ENCODE assay signal across 11 mouse cellular contexts in the genomic region with DNA sequence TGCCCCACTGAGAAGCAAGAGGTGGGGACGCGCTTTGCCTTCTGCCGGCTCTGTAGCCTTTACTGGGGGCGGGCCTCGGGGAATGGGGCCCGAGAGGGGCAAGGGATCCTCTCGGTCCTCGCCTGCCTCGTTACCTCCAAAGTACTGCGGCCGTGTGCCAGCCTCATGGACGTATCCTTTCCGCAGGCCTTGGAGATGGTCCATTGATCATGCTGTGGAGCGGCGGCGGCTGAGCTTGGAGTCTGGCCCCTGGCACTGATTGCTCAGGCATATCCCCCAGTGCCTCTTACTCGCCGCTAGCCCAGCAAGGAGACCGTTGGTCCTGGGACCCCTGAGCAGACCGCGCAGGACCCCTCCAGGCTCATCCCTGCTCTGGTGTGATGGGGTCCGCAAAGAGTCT. TPM values are rescaled to one million over a fixed set of nuclear protein-coding genes. Genes with fewer than 3 reads are reported as not detected.
DNase-seq lines count a peak whose midpoint lies in the region; ATAC-seq and TF ChIP-seq lines count a peak whose summit lies in the region.
"Had no signal": no experiment of that assay in that cellular context is flagged by ENCODE, and none has a peak within 500 bp of the region (broad histone marks: within the 10 kb centered on the region; RNA-seq: fewer than 3 reads in every experiment).

No protein-coding gene starts in this region.

- H3K27me3 ChIP-seq in forebrain, embryonic 10.5 days (ENCODE audit: poor library complexity, severe bottlenecking), result peaks cover 84% of the 10 kb centered on the region
- H3K27me3 ChIP-seq in forebrain, embryonic 15.5 days, result peaks cover 35% of the 10 kb centered on the region
- H3K27me3 ChIP-seq in liver, embryonic 11.5 days (replicated peaks; ENCODE audit: control insufficient read depth, insufficient read depth, low read length), result peaks cover 56% of the 10 kb centered on the region
- peaks cover 23% of the 10 kb centered on the region; the same call in 1 of the 2 replicates for H3K27me3 ChIP-seq in liver, postnatal 0 days (ENCODE audit: insufficient read depth, low read length)
- H3K27me3 ChIP-seq in embryonic facial prominence, embryonic 13.5 days, result peaks cover 53% of the 10 kb centered on the region
- peaks cover 58% of the 10 kb centered on the region for H3K27me3 ChIP-seq in limb, embryonic 15.5 days

- no peaks in the 10 kb centered on the region for H3K36me3 ChIP-seq in forebrain, embryonic 10.5 days (replicated peaks)
- no peaks in the 10 kb centered on the region for H3K36me3 ChIP-seq in forebrain, embryonic 15.5 days
- no peaks in the 10 kb centered on the region for H3K36me3 ChIP-seq in liver, embryonic 11.5 days (ENCODE audit: control insufficient read depth, insufficient read depth, low read length)
- 0 out of 2 replicates have a peak, but pooled peaks cover 4% of the 10 kb centered on the region for H3K36me3 ChIP-seq in liver, postnatal 0 days (replicated peaks; ENCODE audit: insufficient read depth, low read length)
- H3K36me3 ChIP-seq in embryonic facial prominence, embryonic 13.5 days, result no peaks in the 10 kb centered on the region
- no peaks in the 10 kb centered on the region for H3K36me3 ChIP-seq in limb, embryonic 15.5 days

- intact Hi-C loops in gastrocnemius, postnatal 36 days (cut with DNase I), result no loop called here

- H3K4me2 ChIP-seq in forebrain, embryonic 15.5 days (replicated peaks), result no peak overlapping the region
- peak overlapping the region; percentile 30 for H3K4me2 ChIP-seq in liver, embryonic 11.5 days
- H3K4me2 ChIP-seq in liver, postnatal 0 days (ENCODE audit: low read depth, low read length), result no peak overlapping the region
- H3K4me2 ChIP-seq in embryonic facial prominence, embryonic 13.5 days, result peak overlapping the region; percentile 42
- peak overlapping the region; percentile 37 for H3K4me2 ChIP-seq in limb, embryonic 15.5 days

- H3K9ac ChIP-seq in forebrain, embryonic 15.5 days (replicated peaks), result no peak overlapping the region
- no peak overlapping the region for H3K9ac ChIP-seq in liver, embryonic 11.5 days (ENCODE audit: low read depth, low read length)
- H3K9ac ChIP-seq in liver, postnatal 0 days (replicated peaks), result no peak overlapping the region
- H3K9ac ChIP-seq in embryonic facial prominence, embryonic 13.5 days, result peak overlapping the region; percentile 49; the same call in 1 of the 2 replicates
- H3K9ac ChIP-seq in limb, embryonic 15.5 days, result 0 out of 2 replicates have a peak overlapping the region, but pooled peaks have one; percentile 1

- TF ChIP-seq CTCF in liver, postnatal 0 days (IDR thresholded peaks at IDR 0.05; ENCODE audit: low read depth), result no peak

- no peak for ATAC-seq in forebrain, embryonic 15.5 days (replicated peaks)
- ATAC-seq in liver, embryonic 11.5 days (replicated peaks; ENCODE audit: low FRiP score), result no peak
- ATAC-seq in liver, postnatal 0 days, result no peak
- ATAC-seq in embryonic facial prominence, embryonic 13.5 days (ENCODE audit: insufficient number of reproducible peaks, insufficient read depth, low FRiP score, low TSS enrichment, low read depth), result no peak
- ATAC-seq in limb, embryonic 15.5 days (ENCODE audit: insufficient number of reproducible peaks, low FRiP score, low TSS enrichment, low read depth), result no peak; the same call in 1 of the 2 replicates

- H3K27ac ChIP-seq in forebrain, embryonic 10.5 days, result no peak overlapping the region
- H3K27ac ChIP-seq in forebrain, embryonic 15.5 days (replicated peaks), result no peak overlapping the region
- no peak overlapping the region for H3K27ac ChIP-seq in liver, embryonic 11.5 days (ENCODE audit: low read depth, low read length)
- no peak overlapping the region for H3K27ac ChIP-seq in liver, postnatal 0 days (ENCODE audit: low read depth)
- H3K27ac ChIP-seq in embryonic facial prominence, embryonic 13.5 days, result no peak overlapping the region
- no peak overlapping the region for H3K27ac ChIP-seq in limb, embryonic 15.5 days

- no peak for TF ChIP-seq EP300 in liver, postnatal 0 days (IDR thresholded peaks at IDR 0.05; ENCODE audit: low read depth)

- no peak for DNase-seq in forebrain, embryonic 10.5 days (ENCODE audit: extremely low spot score, low spot score)
- no peak for DNase-seq in liver, embryonic 11.5 days (ENCODE audit: low spot score)
- no peak for DNase-seq in liver, postnatal 0 days
- no peak for DNase-seq in gastrocnemius, postnatal 36 days
- no peak for DNase-seq in adipocyte (ENCODE audit: low spot score)
- DNase-seq: lung, postnatal 36 days had no signal

- H3K4me1 ChIP-seq in forebrain, embryonic 10.5 days, result peaks cover 16% of the 10 kb centered on the region
- H3K4me1 ChIP-seq in forebrain, embryonic 15.5 days, result peaks cover 7% of the 10 kb centered on the region; the same call in 1 of the 2 replicates
- peaks cover 7% of the 10 kb centered on the region; the same call in 1 of the 2 replicates for H3K4me1 ChIP-seq in liver, embryonic 11.5 days (replicated peaks; ENCODE audit: control insufficient read depth, insufficient read depth, low read length)
- peaks cover 5% of the 10 kb centered on the region for H3K4me1 ChIP-seq in liver, postnatal 0 days (ENCODE audit: insufficient read depth)
- peaks cover 18% of the 10 kb centered on the region for H3K4me1 ChIP-seq in embryonic facial prominence, embryonic 13.5 days
- peaks cover 24% of the 10 kb centered on the region for H3K4me1 ChIP-seq in limb, embryonic 15.5 days

- WGBS in forebrain, embryonic 10.5 days, result 27% methylated on average over 22 of the region's 22 CpGs
- WGBS in forebrain, embryonic 15.5 days, result 15% methylated on average over 22 of the region's 22 CpGs
- WGBS in liver, embryonic 11.5 days, result 15% methylated on average over 22 of the region's 22 CpGs
- 19% methylated on average over 22 of the region's 22 CpGs for WGBS in liver, postnatal 0 days (ENCODE audit: insufficient replicate concordance)
- WGBS in embryonic facial prominence, embryonic 13.5 days, result 18% methylated on average over 22 of the region's 22 CpGs
- 19% methylated on average over 22 of the region's 22 CpGs for WGBS in limb, embryonic 15.5 days

- peak overlapping the region; percentile 19; the same call in 1 of the 2 replicates for H3K4me3 ChIP-seq in forebrain, embryonic 10.5 days
- no peak overlapping the region for H3K4me3 ChIP-seq in forebrain, embryonic 15.5 days
- no peak overlapping the region for H3K4me3 ChIP-seq in liver, embryonic 11.5 days (ENCODE audit: low read depth, low read length)
- H3K4me3 ChIP-seq in liver, postnatal 0 days (ENCODE audit: low read depth, low read length), result no peak overlapping the region
- H3K4me3 ChIP-seq in embryonic facial prominence, embryonic 13.5 days, result peak overlapping the region; percentile 23
- peak overlapping the region; percentile 24 for H3K4me3 ChIP-seq in limb, embryonic 15.5 days

- H3K9me3 ChIP-seq in forebrain, embryonic 10.5 days, result no peaks in the 10 kb centered on the region
- H3K9me3 ChIP-seq in forebrain, embryonic 15.5 days, result no peaks in the 10 kb centered on the region
- no peaks in the 10 kb centered on the region for H3K9me3 ChIP-seq in liver, embryonic 11.5 days (ENCODE audit: control insufficient read depth, low read length)
- no peaks in the 10 kb centered on the region for H3K9me3 ChIP-seq in liver, postnatal 0 days (ENCODE audit: low read length)
- H3K9me3 ChIP-seq in embryonic facial prominence, embryonic 13.5 days, result no peaks in the 10 kb centered on the region
- no peaks in the 10 kb centered on the region for H3K9me3 ChIP-seq in limb, embryonic 15.5 days

RNA-seq across cellular contexts. Expression of gene Ccdc183, which starts 1.1 kb away (rescaled TPM):
- polyA plus RNA-seq in forebrain, embryonic 10.5 days (2016; fragmentation: Nextera tagmentation; extraction: Ambion mirVana), result 0.09 TPM in 2 replicates
- polyA plus RNA-seq in forebrain, embryonic 15.5 days (2015; fragmentation: Nextera tagmentation; extraction: Ambion mirVana), result 0.14 and 0.20 TPM in 2 replicates
- 0.08 and 0.12 TPM in 2 replicates for polyA plus RNA-seq in liver, embryonic 11.5 days (2014; fragmentation: Nextera tagmentation; extraction: Ambion mirVana)
- polyA plus RNA-seq in liver, postnatal 0 days (2015; fragmentation: Nextera tagmentation; extraction: Ambion mirVana), result 0.19 and 0.28 TPM in 2 replicates
- 0.31 and 0.34 TPM in 2 replicates for polyA plus RNA-seq in embryonic facial prominence, embryonic 13.5 days (2015; fragmentation: Nextera tagmentation; extraction: Ambion mirVana)
- polyA plus RNA-seq in limb, embryonic 15.5 days (2015; fragmentation: Nextera tagmentation; extraction: Ambion mirVana), result 0.12 and 0.14 TPM in 2 replicates
- total RNA-seq in gastrocnemius, postnatal 36 days (2021), result not detected
- total RNA-seq: common myeloid progenitor, adult 5-6 weeks had no signal
- polyA plus RNA-seq: spleen, adult 2 months had no signal

RNA-seq across cellular contexts. Expression of gene Tmem141, which starts 5.4 kb away (rescaled TPM):
- 16.4 and 17.9 TPM in 2 replicates for polyA plus RNA-seq in forebrain, embryonic 10.5 days (2016; fragmentation: Nextera tagmentation; extraction: Ambion mirVana)
- polyA plus RNA-seq in forebrain, embryonic 15.5 days (2015; fragmentation: Nextera tagmentation; extraction: Ambion mirVana), result 23.8 and 25.0 TPM in 2 replicates
- 12.1 and 13.4 TPM in 2 replicates for polyA plus RNA-seq in liver, embryonic 11.5 days (2014; fragmentation: Nextera tagmentation; extraction: Ambion mirVana)
- polyA plus RNA-seq in liver, postnatal 0 days (2015; fragmentation: Nextera tagmentation; extraction: Ambion mirVana), result 43.3 and 55.1 TPM in 2 replicates
- 23.5 and 24.8 TPM in 2 replicates for polyA plus RNA-seq in embryonic facial prominence, embryonic 13.5 days (2015; fragmentation: Nextera tagmentation; extraction: Ambion mirVana)
- 27.3 and 28.7 TPM in 2 replicates for polyA plus RNA-seq in limb, embryonic 15.5 days (2015; fragmentation: Nextera tagmentation; extraction: Ambion mirVana)
- 10 to 100 TPM; 11.1 to 18.7 TPM for total RNA-seq in gastrocnemius, postnatal 36 days (2021)

RNA-seq across cellular contexts. Expression of gene Rabl6, which starts 8.1 kb away (rescaled TPM):
- polyA plus RNA-seq in forebrain, embryonic 10.5 days (2016; fragmentation: Nextera tagmentation; extraction: Ambion mirVana), result 78.3 and 80.8 TPM in 2 replicates
- polyA plus RNA-seq in forebrain, embryonic 15.5 days (2015; fragmentation: Nextera tagmentation; extraction: Ambion mirVana), result 78.8 and 81.1 TPM in 2 replicates
- 59.3 and 67.7 TPM in 2 replicates for polyA plus RNA-seq in liver, embryonic 11.5 days (2014; fragmentation: Nextera tagmentation; extraction: Ambion mirVana)
- polyA plus RNA-seq in liver, postnatal 0 days (2015; fragmentation: Nextera tagmentation; extraction: Ambion mirVana), result 11.0 and 13.5 TPM in 2 replicates
- polyA plus RNA-seq in embryonic facial prominence, embryonic 13.5 days (2015; fragmentation: Nextera tagmentation; extraction: Ambion mirVana), result 80.3 and 81.9 TPM in 2 replicates
- 73.6 and 74.9 TPM in 2 replicates for polyA plus RNA-seq in limb, embryonic 15.5 days (2015; fragmentation: Nextera tagmentation; extraction: Ambion mirVana)
- total RNA-seq in gastrocnemius, postnatal 36 days (2021), result 10 to 100 TPM; 74.4 to 75.9 TPM

RNA-seq across cellular contexts. Expression of gene Fcna, which starts 11.4 kb away (rescaled TPM):
- polyA plus RNA-seq in forebrain, embryonic 10.5 days (2016; fragmentation: Nextera tagmentation; extraction: Ambion mirVana), result 0.30 and 0.37 TPM in 2 replicates
- polyA plus RNA-seq in forebrain, embryonic 15.5 days (2015; fragmentation: Nextera tagmentation; extraction: Ambion mirVana), result 2.2 and 2.7 TPM in 2 replicates
- polyA plus RNA-seq in liver, embryonic 11.5 days (2014; fragmentation: Nextera tagmentation; extraction: Ambion mirVana), result 31.1 and 33.4 TPM in 2 replicates
- 95.4 and 100 TPM in 2 replicates for polyA plus RNA-seq in liver, postnatal 0 days (2015; fragmentation: Nextera tagmentation; extraction: Ambion mirVana)
- polyA plus RNA-seq in embryonic facial prominence, embryonic 13.5 days (2015; fragmentation: Nextera tagmentation; extraction: Ambion mirVana), result 0.59 and 2.1 TPM in 2 replicates
- polyA plus RNA-seq in limb, embryonic 15.5 days (2015; fragmentation: Nextera tagmentation; extraction: Ambion mirVana), result 2.7 and 3.7 TPM in 2 replicates
- 1 to 10 TPM; 2.3 to 3.3 TPM for total RNA-seq in gastrocnemius, postnatal 36 days (2021)

RNA-seq across cellular contexts. Expression of gene Ajm1, which starts 34.8 kb away (rescaled TPM):
- polyA plus RNA-seq in forebrain, embryonic 10.5 days (2016; fragmentation: Nextera tagmentation; extraction: Ambion mirVana), result 0.02 TPM in 1 of 2 replicates, not detected in the other
- 5.5 and 5.9 TPM in 2 replicates for polyA plus RNA-seq in forebrain, embryonic 15.5 days (2015; fragmentation: Nextera tagmentation; extraction: Ambion mirVana)
- 0.21 TPM in 1 of 2 replicates, not detected in the other for polyA plus RNA-seq in liver, embryonic 11.5 days (2014; fragmentation: Nextera tagmentation; extraction: Ambion mirVana)
- 0.02 TPM in 1 of 2 replicates, not detected in the other for polyA plus RNA-seq in liver, postnatal 0 days (2015; fragmentation: Nextera tagmentation; extraction: Ambion mirVana)
- polyA plus RNA-seq in embryonic facial prominence, embryonic 13.5 days (2015; fragmentation: Nextera tagmentation; extraction: Ambion mirVana), result 0.39 and 0.62 TPM in 2 replicates
- 0.29 and 0.44 TPM in 2 replicates for polyA plus RNA-seq in limb, embryonic 15.5 days (2015; fragmentation: Nextera tagmentation; extraction: Ambion mirVana)
- total RNA-seq in gastrocnemius, postnatal 36 days (2021), result not detected

Comparison
In these comparisons a context has a peak if more than half of its experiments do, and no peak if none do; other contexts are left out.
1. H3K4me3 ChIP-seq: peak in forebrain, embryonic 10.5 days (single experiment), embryonic facial prominence, embryonic 13.5 days (single experiment) and limb, embryonic 15.5 days (single experiment); none in forebrain, embryonic 15.5 days (single experiment), liver, embryonic 11.5 days (single experiment) and liver, postnatal 0 days (single experiment).
2. H3K4me2 ChIP-seq: peak in liver, embryonic 11.5 days (single experiment), embryonic facial prominence, embryonic 13.5 days (single experiment) and limb, embryonic 15.5 days (single experiment); none in forebrain, embryonic 15.5 days (single experiment) and liver, postnatal 0 days (single experiment).
3. H3K9ac ChIP-seq: peak in embryonic facial prominence, embryonic 13.5 days (single experiment) and limb, embryonic 15.5 days (single experiment); none in forebrain, embryonic 15.5 days (single experiment), liver, embryonic 11.5 days (single experiment) and liver, postnatal 0 days (single experiment).